Mouse (Mus musculus): ENCODE measurements around the gene A930004D18Rik. TPM values are rescaled to one million over a fixed set of nuclear protein-coding genes. Genes with fewer than 3 reads are reported as not detected.
A peak's percentile ranks its signal among the peaks of the same experiment; 100 is the strongest.

A930004D18Rik gene
- polyA plus RNA-seq, 1 experiment from 2014 or later = 14.5 TPM

Small RNA genes lying within 50 kb of the gene (microRNA-seq; reads per million reads assigned to microRNA genes)
- 19.7 reads per million, percentile 32 among the genes with 10 or more reads in this experiment for gene Mir7655

Other genes starting within 250 kb of the A930004D18Rik start
- not detected in 2 replicates for gene H2al2a, start 40.8 kb downstream of the A930004D18Rik start, polyA plus RNA-seq (2016; fragmentation: Nextera tagmentation; extraction: Ambion mirVana)
- 6.7 and 9.4 TPM in 2 replicates for gene Skida1, start 11.3 kb upstream of the A930004D18Rik start, polyA plus RNA-seq (2016; fragmentation: Nextera tagmentation; extraction: Ambion mirVana)
- gene Mllt10, start 17.5 kb upstream of the A930004D18Rik start, polyA plus RNA-seq (2016; fragmentation: Nextera tagmentation; extraction: Ambion mirVana) = 39.8 and 54.8 TPM in 2 replicates

All from heart, embryonic 10.5 days (tissue).